Mouse (Mus musculus) MEL (cell line): Measurements from ENCODE around the gene Ercc6l. TPM values are rescaled to one million over a fixed set of nuclear protein-coding genes. Genes with fewer than 3 reads are reported as not detected.

ENCODE experiments used
- DNase-seq: peaks from one replicate; pipeline ENCODE4 v3.0.0; 2011; ENCODE audit warnings: low read depth, low spot score
- H3K27ac ChIP-seq: 2 replicates; pipeline ENCODE4 v1.5.1; 2012; ENCODE audit warnings: low read depth, mild to moderate bottlenecking, control low read depth, low read length, moderate library complexity; ENCODE audit not compliant: control insufficient read depth
- H3K27me3 ChIP-seq, 2 experiments: fragments of 150-350 bp in 1 of 2; sonication (generic) in 1 of 2; 2 replicates each; pipeline ENCODE4 v1.6.1; 2012; ENCODE audit warnings: low read length in 2 of 2, mild to moderate bottlenecking in 2 of 2, improper control_type of control experiment in 1 of 2, moderate library complexity in 1 of 2; ENCODE audit not compliant: insufficient read depth in 2 of 2, control insufficient read depth in 1 of 2
- H3K36me3 ChIP-seq, 2 experiments: 2 replicates each; pipeline ENCODE4 v1.6.1; 2012 to 2014; ENCODE audit warnings: low read length in 2 of 2, improper control_type of control experiment in 1 of 2, inconsistent platforms in 1 of 2, mild to moderate bottlenecking in 1 of 2; ENCODE audit not compliant: insufficient read depth in 2 of 2, control insufficient read depth in 1 of 2
- H3K4me1 ChIP-seq, 2 experiments: fragments of 150-350 bp in 1 of 2; sonication (generic) in 1 of 2; 2 replicates each; pipeline ENCODE4 v1.6.1; 2012; ENCODE audit warnings: low read length in 2 of 2, improper control_type of control experiment in 1 of 2, mild to moderate bottlenecking in 1 of 2; ENCODE audit not compliant: insufficient read depth in 2 of 2, control insufficient read depth in 1 of 2
- H3K4me3 ChIP-seq, 2 experiments: fragments of 150-350 bp in 1 of 2; sonication (generic) in 1 of 2; 2 replicates each; pipeline ENCODE4 v1.5.1; 2012; ENCODE audit warnings: low read depth in 2 of 2, low read length in 2 of 2, mild to moderate bottlenecking in 2 of 2, moderate library complexity in 2 of 2, control low read depth in 1 of 2, improper control_type of control experiment in 1 of 2; ENCODE audit not compliant: control insufficient read depth in 1 of 2, insufficient read depth in 1 of 2
- H3K79me2 ChIP-seq: 2 replicates; pipeline ENCODE4 v1.6.1; 2012; ENCODE audit warnings: mild to moderate bottlenecking, low read length, moderate library complexity; ENCODE audit not compliant: control insufficient read depth, poor library complexity, insufficient read depth
- H3K9ac ChIP-seq: 2 replicates; pipeline ENCODE4 v1.6.1; 2012; ENCODE audit warnings: low read depth, mild to moderate bottlenecking, control low read depth, low read length, moderate library complexity; ENCODE audit not compliant: control insufficient read depth, poor library complexity, severe bottlenecking
- H3K9me3 ChIP-seq: fragments of 150-350 bp; sonication (generic); replicated peaks from 2 replicates; pipeline ENCODE4 v1.6.1; 2012; ENCODE audit warnings: mild to moderate bottlenecking, low read length, improper control_type of control experiment, moderate library complexity; ENCODE audit not compliant: insufficient read depth
- ELF1 ChIP-seq: IDR thresholded peaks from 2 replicates; pipeline ENCODE4 v1.6.1; 2014; ENCODE audit warnings: low read depth, mild to moderate bottlenecking, inconsistent platforms, low read length, improper control_type of control experiment, moderate library complexity
- MXI1 ChIP-seq: IDR thresholded peaks from 2 replicates; pipeline ENCODE4 v1.6.1; 2011; ENCODE audit warnings: mild to moderate bottlenecking, low read depth, low read length, improper control_type of control experiment
- MYC ChIP-seq: IDR thresholded peaks from 2 replicates; pipeline ENCODE4 v1.6.1; 2011; ENCODE audit warnings: low read depth, mild to moderate bottlenecking, low read length, improper control_type of control experiment, moderate library complexity
- POLR2A ChIP-seq, 2 experiments: IDR thresholded peaks; 2 replicates each; pipeline ENCODE4 v1.6.1; 2011 to 2012; ENCODE audit warnings: low read length in 2 of 2, mild to moderate bottlenecking in 2 of 2, control low read depth in 1 of 2, improper control_type of control experiment in 1 of 2, low read depth in 1 of 2, moderate library complexity in 1 of 2; ENCODE audit not compliant: control insufficient read depth in 1 of 2, insufficient read depth in 1 of 2, poor library complexity in 1 of 2
- RCOR1 ChIP-seq: IDR thresholded peaks from 2 replicates; pipeline ENCODE4 v1.6.1; 2012; ENCODE audit warnings: low read depth, mild to moderate bottlenecking, inconsistent platforms, low read length, improper control_type of control experiment
- TCF12 ChIP-seq: IDR thresholded peaks from 2 replicates; pipeline ENCODE4 v1.6.1; 2014; ENCODE audit warnings: low read depth, mild to moderate bottlenecking, inconsistent platforms, low read length, improper control_type of control experiment, moderate library complexity
- ZMIZ1 ChIP-seq: IDR thresholded peaks from 2 replicates; pipeline ENCODE4 v1.6.1; 2012; ENCODE audit warnings: low read depth, mild to moderate bottlenecking, inconsistent platforms, low read length, improper control_type of control experiment, moderate library complexity
- polyA plus RNA-seq, 2 experiments: library from polyadenylated mRNA; stranded (reverse) in 1 of 2; unstranded in 1 of 2; fragments of >175 nt in 1 of 2; fragments of >200 nt in 1 of 2; gene quantifications; 2 replicates each; pipeline versions ENCODE4 v1.2.1 to v1.2.4; 2012; ENCODE audit warnings: low replicate concordance in 2 of 2, low read depth in 1 of 2; ENCODE audit not compliant: insufficient read length in 2 of 2, insufficient read depth in 1 of 2, missing spikeins in 1 of 2
- total RNA-seq: library from RNA; depleted of rRNA; stranded (reverse); fragments of 300-350 nt; gene quantifications from 2 replicates; pipeline ENCODE4 v1.2.3, GENCODE M21; 2012; rRNA removed

Gene Ercc6l
- total and polyA plus RNA-seq, 3 experiments = 12.5 to 27.3 (median 14.1) TPM

- Histone ChIP-seq H3K27me3 (no peaks in the 10 kb centered on the region; a peak in 1 of 4 replicates), H3K27ac (no peak overlapping the region), H3K4me1 (no peaks in the 10 kb centered on the region), H3K9ac (no peak overlapping the region), H3K9me3 (no peaks in the 10 kb centered on the region), H3K4me3 (no peak overlapping the region), H3K79me2 (no peaks in the 10 kb centered on the region), H3K36me3 (no peaks in the 10 kb centered on the region)
- TF ChIP-seq MXI1 (no peak), RCOR1 (no peak), ZMIZ1 (no peak), TCF12 (no peak), MYC (no peak), ELF1 (no peak), POLR2A (IDR thresholded peaks at IDR 0.05; ENCODE audit: control insufficient read depth in 1 of 2, insufficient read depth in 1 of 2, low read depth in 1 of 2, low read length in 2 of 2, poor library complexity in 1 of 2) (no peak)
- no peak for DNase-seq
These were observed 62.4 kb downstream of the Ercc6l start for GRCm38 (mm10) chrX:102094381-102094904.

Other genes with a start within 250 kb of the Ercc6l start
- 0.04 TPM in 1 of 2 replicates, not detected in the other for gene Rtl5, start 85.8 kb downstream of the Ercc6l start, total RNA-seq
- under 1 TPM in 1 of 2 experiments, not detected in 1; 0.03 TPM for gene Rtl5, start 85.8 kb downstream of the Ercc6l start, polyA plus RNA-seq
- 120 and 122 TPM in 2 replicates for gene Pin4, start 37.6 kb downstream of the Ercc6l start, total RNA-seq
- 10 to 100 TPM in 1 of 2 experiments, not detected in 1; 50.6 TPM for gene Pin4, start 37.6 kb downstream of the Ercc6l start, polyA plus RNA-seq
- gene Rps4x, start 32.3 kb upstream of the Ercc6l start, total RNA-seq = 2,489 and 2,760 TPM in 2 replicates
- 1,000 to 10,000 TPM in 1 of 2 experiments, not detected in 1; 1,993 TPM for gene Rps4x, start 32.3 kb upstream of the Ercc6l start, polyA plus RNA-seq
- gene Cited1, start 95.1 kb upstream of the Ercc6l start, total RNA-seq = not detected in 2 replicates
- gene Cited1, start 95.1 kb upstream of the Ercc6l start, polyA plus RNA-seq = not detected